Mouse (Mus musculus) cerebellum, adult 8-10 months (tissue): ENCODE data around the gene Orm2.

Source experiments
- DNase-seq: peaks from one replicate; pipeline ENCODE4 v3.0.0; 2022

Gene Orm2

GRCm38 (mm10) chr4:63382676-63383369, 20.6 kb downstream of the Orm2 start:
- no peak for DNase-seq

GRCm38 (mm10) chr4:63383474-63383873, 21.2 kb downstream of the Orm2 start:
- DNase-seq = no peak

- no peak for DNase-seq
Observed at GRCm38 (mm10) chr4:63384262-63384661, 22.0 kb downstream of the Orm2 start.

GRCm38 (mm10) chr4:63385253-63385652, 23.0 kb downstream of the Orm2 start:
- no peak for DNase-seq

GRCm38 (mm10) chr4:63385784-63386183, 23.5 kb downstream of the Orm2 start:
- DNase-seq = no peak

- no peak for DNase-seq
Observed at GRCm38 (mm10) chr4:63388029-63388428, 25.8 kb downstream of the Orm2 start.

- DNase-seq = no peak
Observed at GRCm38 (mm10) chr4:63389121-63389886, 27.1 kb downstream of the Orm2 start.

- DNase-seq = no peak
Observed at GRCm38 (mm10) chr4:63389887-63390528, 27.8 kb downstream of the Orm2 start.

GRCm38 (mm10) chr4:63391322-63391721, 29.1 kb downstream of the Orm2 start:
- no peak for DNase-seq

GRCm38 (mm10) chr4:63397981-63398537, 35.8 kb downstream of the Orm2 start:
- no peak for DNase-seq

GRCm38 (mm10) chr4:63398854-63399609, 36.8 kb downstream of the Orm2 start:
- no peak for DNase-seq

GRCm38 (mm10) chr4:63399691-63400270, 37.5 kb downstream of the Orm2 start:
- DNase-seq = no peak

GRCm38 (mm10) chr4:63400541-63401306, 38.5 kb downstream of the Orm2 start:
- no peak for DNase-seq

GRCm38 (mm10) chr4:63401620-63402019, 39.4 kb downstream of the Orm2 start:
- DNase-seq = no peak

GRCm38 (mm10) chr4:63402056-63402455, 39.8 kb downstream of the Orm2 start:
- no peak for DNase-seq

GRCm38 (mm10) chr4:63402558-63402957, 40.3 kb downstream of the Orm2 start:
- DNase-seq = no peak

GRCm38 (mm10) chr4:63403040-63403959, 41.1 kb downstream of the Orm2 start, which contains the start of gene Akna:
Akna (minus strand) TSS chr4:63403354.
- peak; percentile 9 for DNase-seq

- no peak for DNase-seq
Observed at GRCm38 (mm10) chr4:63404205-63404604, 42.0 kb downstream of the Orm2 start.

GRCm38 (mm10) chr4:63405051-63405450, 42.8 kb downstream of the Orm2 start:
- no peak for DNase-seq

- DNase-seq = no peak
Observed at GRCm38 (mm10) chr4:63405683-63406082, 43.4 kb downstream of the Orm2 start.
